Mouse (Mus musculus) monocyte, adult 2 months (primary cell): Measurements from ENCODE around the gene Ppp1r21.

Experiments used
- DNase-seq, 2 experiments: peaks; one replicate each; pipeline ENCODE4 v3.0.0; 2022; ENCODE audit warnings: low spot score in 2 of 2, low read depth in 1 of 2

Gene Ppp1r21

DNA sequence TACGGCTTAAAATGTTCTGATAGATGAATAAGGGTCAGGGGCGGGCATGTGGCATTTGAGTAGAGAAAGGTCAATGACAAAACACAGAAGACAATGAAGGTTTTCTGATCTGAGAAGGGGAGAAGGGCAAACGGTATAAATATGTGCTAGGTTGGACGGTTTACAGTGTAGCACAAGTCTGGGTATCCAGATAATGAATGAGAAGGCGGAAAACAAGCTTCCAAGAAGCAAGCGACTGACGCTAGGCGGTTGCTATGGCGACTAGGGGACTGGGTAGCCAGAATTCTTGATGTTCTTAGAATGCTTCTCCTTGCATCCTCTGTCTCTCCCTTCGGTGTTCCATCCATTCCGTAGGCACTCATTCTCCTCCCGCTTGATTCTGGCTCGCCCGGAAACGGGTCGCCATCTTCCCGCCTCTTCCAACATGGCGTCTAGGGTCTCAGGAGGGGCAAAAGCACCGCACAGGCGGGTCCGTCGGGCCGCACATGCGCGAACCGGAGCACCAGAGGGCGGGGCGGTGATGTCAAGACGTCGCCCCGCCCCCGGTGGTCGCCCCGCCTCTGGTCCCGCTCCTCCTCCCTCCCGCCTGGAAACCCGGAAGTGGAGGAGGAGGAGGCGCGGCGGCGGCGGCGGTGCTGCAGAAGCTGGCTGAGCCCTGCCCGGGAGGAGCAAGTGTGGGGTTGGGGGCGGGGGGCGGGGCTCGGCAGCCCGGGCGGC lies at the start of gene Ppp1r21:
Gene Ppp1r21 (plus strand): TSS at position 600 of the 717 bp plus-strand sequence.
- peak; percentile 89 to 93 for DNase-seq

DNA sequence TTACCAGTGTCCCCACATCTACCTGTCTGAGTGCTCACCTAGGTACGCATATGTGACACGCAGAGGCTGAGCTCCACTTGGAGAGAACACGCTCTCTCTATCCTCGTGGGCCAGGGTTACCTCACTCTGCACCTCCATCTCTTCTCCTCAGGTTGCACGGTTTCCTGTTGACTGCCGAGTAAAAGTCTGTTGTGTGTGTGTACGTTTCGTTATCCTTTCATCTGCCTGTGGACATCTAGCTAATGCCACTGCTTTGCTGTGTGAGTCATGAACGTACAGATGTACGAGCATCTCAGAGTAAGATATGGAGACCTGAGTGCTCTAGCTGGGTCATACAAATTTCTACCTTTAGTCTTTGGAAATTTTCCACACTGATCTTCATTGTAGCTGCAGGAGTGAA lies 49.5 kb upstream of the Ppp1r21 start:
- no peak for DNase-seq

- DNase-seq = no peak
These were observed 48.9 kb upstream of the Ppp1r21 start for GRCm38 (mm10) chr17:88481062-88481461.

- DNase-seq = no peak
These were observed 48.3 kb upstream of the Ppp1r21 start for GRCm38 (mm10) chr17:88481587-88481986.

GRCm38 (mm10) chr17:88484539-88484938 lies 45.4 kb upstream of the Ppp1r21 start:
- DNase-seq = no peak

GRCm38 (mm10) chr17:88484951-88485350 lies 45.0 kb upstream of the Ppp1r21 start:
- DNase-seq = no peak

DNA sequence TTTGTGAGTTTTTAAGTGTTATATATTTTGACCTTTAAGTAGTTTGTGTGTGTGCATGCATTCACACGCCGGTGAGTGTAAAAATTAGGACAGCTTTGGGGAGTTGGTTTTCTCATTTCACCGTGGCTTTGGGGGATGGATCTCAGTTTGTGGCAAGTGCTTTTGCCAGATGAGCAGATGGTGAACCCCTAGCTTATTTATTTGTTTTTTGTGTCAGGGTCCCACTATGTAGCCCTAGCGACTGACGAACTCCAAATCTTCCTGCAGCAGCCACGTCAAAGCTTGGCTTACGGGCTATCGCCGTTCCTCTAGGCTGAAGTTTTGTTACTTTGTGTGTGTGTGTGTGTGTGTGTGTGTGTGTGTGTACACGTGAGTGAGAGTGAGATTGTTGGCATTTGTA lies 39.4 kb upstream of the Ppp1r21 start:
- no peak for DNase-seq

DNA sequence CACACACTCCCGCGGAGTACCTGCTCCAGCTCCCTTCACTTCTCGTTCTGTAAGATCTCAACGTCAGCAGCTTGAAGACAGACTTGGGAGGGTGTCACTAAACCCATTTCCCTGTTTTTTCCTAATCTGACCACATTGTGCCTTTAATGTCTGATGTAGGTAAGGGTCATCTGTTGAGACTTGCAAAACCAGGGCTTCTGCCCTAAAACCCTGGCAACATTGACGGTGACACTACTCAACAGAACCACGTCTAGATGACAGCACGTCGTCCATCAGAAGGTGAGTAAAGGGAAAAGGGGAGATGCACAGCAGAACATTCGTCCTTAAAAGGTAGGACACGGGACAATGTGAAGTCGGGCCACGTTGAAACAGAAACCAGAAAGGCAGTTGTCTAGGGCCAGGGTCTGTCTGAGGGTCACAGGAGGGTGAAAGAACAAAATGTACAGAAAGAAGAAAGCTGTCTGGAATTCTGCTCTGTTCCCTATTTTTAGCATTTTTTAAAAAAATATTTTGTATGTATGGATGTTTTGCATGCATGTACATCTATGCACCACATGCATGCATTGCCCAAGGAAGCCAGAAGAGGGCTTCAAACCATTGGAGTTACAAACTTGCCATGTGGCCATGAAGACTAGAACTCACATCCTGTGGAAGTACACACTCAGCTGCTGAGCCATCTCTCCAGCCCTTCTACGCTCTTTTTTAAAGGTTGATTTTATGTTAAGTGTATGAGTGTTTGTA lies 38.4 kb upstream of the Ppp1r21 start:
- no peak for DNase-seq

- DNase-seq = no peak
These were observed 37.8 kb upstream of the Ppp1r21 start for GRCm38 (mm10) chr17:88492107-88492460.

- DNase-seq = no peak
These were observed 36.4 kb upstream of the Ppp1r21 start for GRCm38 (mm10) chr17:88493551-88493950.

DNA sequence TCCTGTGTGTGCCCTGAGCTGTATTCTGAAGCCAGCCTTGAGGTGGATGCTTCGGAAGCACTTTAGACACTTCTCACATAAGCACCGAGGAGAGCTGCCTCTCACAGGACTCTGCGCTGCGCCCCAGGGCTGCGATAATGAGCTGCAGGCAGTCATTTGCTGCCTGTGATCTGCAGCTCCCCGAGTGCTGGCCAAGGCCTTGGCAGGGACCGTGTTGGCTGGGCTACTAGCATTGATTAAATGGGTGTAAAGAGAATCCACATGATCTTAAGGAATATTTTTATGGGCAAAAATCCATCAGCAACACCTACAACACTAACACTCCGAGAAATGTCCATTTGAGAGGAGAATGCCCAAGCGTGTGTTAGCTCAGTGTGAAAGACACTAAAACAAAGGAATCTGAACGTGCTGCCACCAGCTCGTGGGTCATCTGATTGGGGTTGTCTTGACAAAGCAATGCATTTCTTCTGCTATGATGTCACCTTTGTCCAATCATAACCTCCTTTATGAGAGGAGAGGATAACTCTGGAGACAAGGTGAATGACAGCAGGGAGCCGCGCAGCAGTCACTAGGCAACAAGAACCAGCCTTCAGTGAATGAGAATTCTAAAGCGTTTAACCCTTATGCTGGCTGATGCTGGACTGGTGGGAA lies 35.7 kb upstream of the Ppp1r21 start:
- DNase-seq = no peak

DNA sequence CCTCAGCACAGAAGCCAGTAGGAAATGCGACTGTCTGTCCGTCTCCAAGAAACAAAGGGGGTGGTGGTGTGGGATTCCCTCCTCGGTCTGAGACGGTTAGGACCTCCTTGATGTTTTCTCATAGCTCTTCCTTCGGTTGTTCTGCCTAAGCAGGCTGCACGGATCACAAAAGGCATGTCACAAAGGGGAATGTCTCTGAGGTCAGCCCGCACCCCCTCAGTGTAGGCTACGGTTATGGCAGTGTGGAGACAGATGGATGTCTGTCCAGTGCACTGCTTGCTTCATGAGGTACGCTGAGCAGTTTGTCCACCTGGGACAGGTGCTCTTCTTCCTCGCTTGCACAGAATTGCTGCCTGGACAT lies 35.2 kb upstream of the Ppp1r21 start:
- DNase-seq = no peak

- DNase-seq = peak in 1 of 2 experiments; percentile 8
These were observed 31.7 kb upstream of the Ppp1r21 start for GRCm38 (mm10) chr17:88498090-88498682.

- no peak for DNase-seq
These were observed 25.9 kb upstream of the Ppp1r21 start for GRCm38 (mm10) chr17:88504056-88504455.

DNA sequence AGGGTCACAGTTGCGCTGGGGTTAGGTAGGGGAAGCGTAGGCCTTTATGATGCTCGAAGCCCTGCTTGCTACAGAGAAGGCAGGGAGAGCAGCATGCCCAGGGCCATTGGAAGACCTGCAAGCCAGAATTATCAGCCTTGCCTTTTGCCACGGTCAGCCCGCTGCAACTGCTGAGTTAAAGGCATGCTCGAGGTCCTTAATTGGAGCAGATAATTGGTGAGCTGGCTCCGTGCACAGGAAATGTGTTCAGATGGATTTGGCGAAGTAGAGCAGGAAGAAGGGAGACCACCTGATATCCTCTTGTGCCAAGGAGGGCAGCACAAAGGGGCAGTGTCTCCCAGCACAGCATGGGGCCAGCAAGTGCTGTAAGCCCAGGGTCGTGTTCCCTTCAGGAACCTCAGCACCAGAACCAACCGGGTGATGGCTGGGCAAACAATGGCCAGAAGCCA lies 24.6 kb upstream of the Ppp1r21 start:
- DNase-seq = no peak

- no peak for DNase-seq
These were observed 24.0 kb upstream of the Ppp1r21 start for GRCm38 (mm10) chr17:88505941-88506340.

GRCm38 (mm10) chr17:88507376-88507775 lies 22.5 kb upstream of the Ppp1r21 start:
- DNase-seq = no peak

DNA sequence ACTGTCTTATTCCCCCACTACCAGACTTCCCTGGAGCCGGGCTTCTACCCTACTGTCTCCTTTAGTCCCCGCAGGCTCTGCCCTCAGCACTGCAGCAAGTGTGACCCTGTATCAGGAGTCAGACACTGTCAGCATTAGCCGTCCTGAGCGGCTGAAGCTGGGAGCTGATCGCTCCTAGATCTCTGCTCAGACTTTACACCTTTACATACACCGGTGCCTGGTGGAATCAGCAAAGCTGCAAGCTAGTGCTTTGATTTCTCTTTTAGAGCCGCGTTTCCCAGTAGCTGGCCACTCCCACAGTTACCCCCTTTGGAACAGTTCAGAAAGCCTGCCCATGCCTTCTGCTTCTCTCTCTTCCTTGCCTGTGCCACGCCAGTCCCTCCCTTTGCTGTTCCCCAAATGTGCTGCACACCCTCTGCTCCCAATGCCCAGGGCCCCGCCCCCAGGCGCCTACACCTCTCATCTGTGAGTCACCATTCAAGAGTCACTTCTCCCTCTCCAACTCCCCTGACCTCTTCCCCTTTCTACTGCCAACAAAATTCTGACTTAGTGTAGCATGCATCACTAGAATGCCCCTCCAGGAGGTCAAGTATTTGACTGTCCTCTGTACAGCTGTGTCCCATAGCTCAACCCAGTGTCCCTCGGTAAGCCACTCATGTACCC lies 20.9 kb upstream of the Ppp1r21 start:
- peak; percentile 94 for DNase-seq

- DNase-seq = no peak
These were observed 19.9 kb upstream of the Ppp1r21 start for GRCm38 (mm10) chr17:88509999-88510398.

- DNase-seq = peak; percentile 76 to 82
These were observed 18.8 kb upstream of the Ppp1r21 start for GRCm38 (mm10) chr17:88511095-88511551.

DNA sequence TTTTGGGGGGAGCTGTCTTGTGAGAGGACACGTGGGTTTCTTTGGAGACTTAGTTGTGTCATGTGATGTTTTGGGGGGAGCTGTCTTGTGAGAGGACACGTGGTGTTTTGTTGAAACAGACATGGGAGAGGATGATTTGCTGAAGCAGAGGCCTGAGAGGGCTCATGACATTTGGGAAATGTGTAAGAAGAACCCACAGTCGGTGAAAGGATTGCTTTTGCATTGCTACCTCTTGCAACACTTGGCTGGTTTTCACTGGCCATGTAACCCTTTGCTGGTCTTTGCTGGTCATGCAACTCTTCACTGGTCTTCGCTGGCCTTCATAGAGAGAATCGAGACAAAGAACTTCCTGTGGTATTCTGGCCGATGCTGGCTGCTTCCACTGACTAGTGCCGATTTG lies 13.4 kb upstream of the Ppp1r21 start:
- DNase-seq = no peak
